Mouse (Mus musculus) cerebellum, adult 8-10 months (tissue): ENCODE results near the gene Morc1.

Experiments
- DNase-seq: peaks from one replicate; pipeline ENCODE4 v3.0.0; 2022

The Morc1 gene

DNA sequence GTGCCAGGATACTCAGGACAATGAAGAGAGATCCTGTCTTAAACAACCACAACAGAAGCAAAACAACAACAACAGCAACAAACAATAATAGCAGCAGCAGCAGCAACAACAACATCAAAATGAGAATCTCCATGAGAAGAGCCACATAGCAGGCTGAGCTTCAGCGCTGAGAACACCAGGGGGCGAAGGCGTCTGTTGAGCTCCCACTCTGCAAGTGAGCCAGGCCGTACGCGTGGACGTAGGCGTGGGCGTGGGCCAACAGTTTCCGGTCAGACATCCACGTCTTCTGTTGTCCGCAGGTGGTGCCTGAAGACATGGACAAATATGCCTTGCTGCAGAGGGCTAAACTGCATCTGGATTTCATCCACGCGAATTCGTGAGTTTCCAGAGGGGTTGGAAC is at the start of gene Morc1:
Morc1 (plus strand) TSS at position 211 of the 400 bp plus-strand sequence.
- DNase-seq: no peak

GRCm38 (mm10) chr16:48383582-48384257 is 47.3 kb upstream of the Morc1 start:
- DNase-seq: no peak

DNA sequence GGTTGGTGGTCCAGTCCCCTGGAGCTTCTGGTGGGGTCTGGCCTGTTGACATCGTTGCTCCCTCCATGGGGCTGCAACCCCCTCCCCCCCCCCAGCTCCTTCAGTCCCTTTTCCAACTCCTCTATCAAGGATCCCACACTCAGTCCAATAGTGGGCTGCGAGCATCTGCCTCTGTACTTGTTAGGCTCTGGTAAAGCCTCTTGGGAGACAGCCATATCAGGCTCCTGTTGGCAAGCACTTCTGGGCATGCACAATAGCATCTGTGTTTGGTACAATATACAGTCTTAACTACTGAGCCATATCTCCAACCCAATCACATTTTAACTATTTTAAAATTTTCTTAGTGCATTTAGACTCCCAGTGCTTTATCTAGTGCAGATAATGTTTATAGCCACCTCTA is 44.1 kb upstream of the Morc1 start:
- DNase-seq: no peak

DNA sequence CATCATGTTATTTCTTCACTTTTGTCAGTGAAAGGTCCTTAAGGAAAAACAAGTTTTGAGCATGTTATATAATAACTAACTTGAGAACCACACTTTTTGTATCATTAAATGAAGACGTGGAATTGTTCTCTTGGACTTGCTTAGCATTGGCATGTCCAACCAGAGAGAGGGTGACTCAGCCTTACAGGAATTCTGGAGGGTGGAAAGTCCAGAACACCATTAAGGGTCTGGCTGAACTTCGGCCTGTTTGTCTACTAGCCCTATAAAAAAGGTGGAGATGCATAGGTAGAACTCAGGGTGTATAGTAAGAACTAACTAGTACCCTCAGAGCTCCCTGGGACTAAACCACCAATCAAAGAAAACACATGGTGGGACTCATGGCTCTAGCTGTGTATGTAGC is 35.8 kb upstream of the Morc1 start:
- DNase-seq: no peak

DNA sequence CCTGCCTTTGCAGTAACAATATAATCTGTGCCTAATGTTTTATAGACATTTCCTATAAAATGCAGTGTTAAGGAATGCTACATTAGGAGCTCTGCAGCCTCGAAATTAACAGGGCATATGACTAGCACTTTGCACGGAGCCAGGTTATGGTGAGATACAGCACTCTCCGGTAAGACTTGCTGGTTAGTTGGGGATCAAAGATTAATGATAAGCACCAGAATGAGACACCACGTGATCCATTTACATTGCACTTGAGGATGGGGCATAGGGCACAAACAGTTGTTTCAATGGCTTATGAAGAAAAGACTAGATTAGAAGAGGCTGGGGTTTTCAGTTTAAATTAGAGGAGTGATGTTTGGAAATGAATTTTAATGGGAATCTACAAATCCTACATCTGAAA is 28.1 kb upstream of the Morc1 start:
- no peak for DNase-seq

- no peak for DNase-seq
Measured at GRCm38 (mm10) chr16:48403423-48403822, 27.6 kb upstream of the Morc1 start.

DNA sequence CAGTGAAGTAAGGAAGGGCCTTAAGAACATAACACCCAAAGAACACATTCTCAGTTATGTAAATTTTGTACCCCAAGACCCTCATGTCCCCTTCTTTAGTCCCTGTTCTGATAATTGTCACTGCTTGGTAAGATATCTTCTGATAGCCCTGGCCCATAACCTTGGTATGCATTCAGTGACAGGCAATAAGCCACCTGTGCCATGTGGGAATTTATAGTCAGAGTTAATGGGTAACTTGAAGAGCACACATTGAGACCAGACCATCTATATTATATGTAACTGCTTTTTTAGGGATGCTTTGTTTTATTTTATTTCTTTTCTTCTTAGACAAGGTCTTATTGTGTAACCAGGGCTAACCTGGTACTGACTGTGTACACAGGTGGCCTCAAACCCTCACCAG is 27.0 kb upstream of the Morc1 start:
- no peak for DNase-seq

DNA sequence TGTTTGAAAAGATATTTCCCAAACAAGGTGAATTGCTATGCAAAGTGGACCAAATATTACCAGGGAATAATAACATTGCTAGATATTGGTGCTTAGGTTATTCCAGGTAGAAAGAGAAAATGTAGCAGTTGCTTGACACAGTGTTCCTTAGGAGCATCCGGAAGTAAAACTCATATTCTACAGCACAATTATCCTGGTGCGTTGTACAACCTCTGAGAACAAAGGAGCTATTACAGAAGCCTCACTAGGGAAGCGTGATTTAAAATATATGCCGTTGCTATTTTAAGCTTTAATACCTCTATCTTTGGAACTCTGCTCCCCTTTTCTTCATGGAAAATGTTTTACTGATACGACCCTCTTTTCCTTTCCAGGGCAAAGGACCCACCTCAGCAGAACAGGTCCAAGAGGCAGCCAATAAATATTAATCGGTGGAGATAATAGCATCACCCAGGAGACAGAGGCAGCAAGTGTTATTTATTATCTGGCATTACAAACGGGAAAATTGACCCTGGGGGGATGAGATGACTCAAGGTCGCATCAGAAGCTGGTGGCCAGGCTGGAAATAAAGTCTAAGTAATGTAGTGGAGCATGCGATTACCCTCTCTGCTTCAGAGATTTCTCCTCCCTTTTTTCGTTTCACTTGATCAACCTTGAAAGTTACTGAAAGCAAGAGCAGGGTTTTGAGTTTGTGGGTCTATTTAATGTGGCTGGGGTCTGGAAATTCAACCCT is 25.2 kb upstream of the Morc1 start:
- no peak for DNase-seq

- DNase-seq: no peak
Measured at GRCm38 (mm10) chr16:48409580-48409979, 21.5 kb upstream of the Morc1 start.

GRCm38 (mm10) chr16:48410125-48410524 is 20.9 kb upstream of the Morc1 start:
- DNase-seq: no peak

DNA sequence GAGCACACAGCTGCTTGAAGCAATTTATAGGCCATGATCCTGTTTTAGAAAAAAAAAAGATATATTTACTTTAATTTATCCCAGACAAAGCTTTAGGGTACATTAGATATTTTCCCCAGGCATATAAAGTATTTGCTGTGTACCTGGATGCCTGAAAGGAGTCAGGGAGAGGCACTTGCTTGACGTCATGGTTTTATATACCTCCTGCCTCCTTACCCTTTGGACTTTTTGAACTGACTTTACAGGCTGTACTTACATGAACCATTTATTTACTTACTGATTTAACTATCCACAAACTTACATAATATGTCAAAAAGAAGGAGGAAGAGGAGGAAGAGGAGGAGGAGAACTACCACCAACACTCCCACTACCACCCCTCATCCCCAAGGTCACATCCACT is 18.8 kb upstream of the Morc1 start, which contains the start of gene Gm5485:
Gm5485 (minus strand) TSS at position 171 of the 400 bp plus-strand sequence.
- DNase-seq: no peak

DNA sequence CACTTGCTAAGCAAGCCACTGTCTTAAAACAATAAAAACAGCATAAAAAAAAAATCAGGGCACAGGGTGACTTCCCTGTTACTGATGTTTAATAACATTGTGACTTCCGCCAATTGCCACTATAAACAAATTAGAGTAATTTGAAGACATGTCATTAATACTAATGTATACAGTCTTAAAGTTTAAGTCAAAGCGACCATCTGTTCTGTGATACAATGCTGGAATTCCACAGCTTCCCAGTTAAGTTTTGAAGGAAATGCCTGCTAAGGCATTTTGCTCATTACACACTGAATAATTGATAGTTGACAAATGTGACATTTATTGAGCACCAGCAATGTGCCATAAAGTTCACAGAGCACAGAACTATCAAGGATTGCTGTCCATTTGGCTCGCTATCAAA is 12.5 kb upstream of the Morc1 start:
- DNase-seq: no peak

GRCm38 (mm10) chr16:48419035-48419434 is 12.0 kb upstream of the Morc1 start:
- DNase-seq: no peak

DNA sequence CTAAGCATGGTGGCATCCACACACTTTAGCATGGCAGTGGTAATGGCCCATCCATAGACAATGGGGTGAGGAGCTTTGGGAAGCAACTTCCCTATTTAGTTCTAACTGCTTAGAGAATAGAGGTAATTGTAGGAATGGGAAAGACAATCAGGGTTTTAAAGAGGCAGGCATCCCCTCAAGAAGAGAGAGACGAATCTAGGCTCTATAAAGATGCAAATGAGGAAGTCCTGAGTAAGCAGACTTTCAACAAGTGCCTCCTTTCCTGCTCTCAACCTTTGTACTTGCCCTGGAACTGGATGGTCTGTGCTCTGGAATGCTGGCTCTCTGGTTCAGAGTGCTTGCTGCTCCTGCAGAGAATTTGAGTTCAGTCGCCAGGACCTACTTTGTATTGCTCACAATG is 8.5 kb upstream of the Morc1 start:
- no peak for DNase-seq

DNA sequence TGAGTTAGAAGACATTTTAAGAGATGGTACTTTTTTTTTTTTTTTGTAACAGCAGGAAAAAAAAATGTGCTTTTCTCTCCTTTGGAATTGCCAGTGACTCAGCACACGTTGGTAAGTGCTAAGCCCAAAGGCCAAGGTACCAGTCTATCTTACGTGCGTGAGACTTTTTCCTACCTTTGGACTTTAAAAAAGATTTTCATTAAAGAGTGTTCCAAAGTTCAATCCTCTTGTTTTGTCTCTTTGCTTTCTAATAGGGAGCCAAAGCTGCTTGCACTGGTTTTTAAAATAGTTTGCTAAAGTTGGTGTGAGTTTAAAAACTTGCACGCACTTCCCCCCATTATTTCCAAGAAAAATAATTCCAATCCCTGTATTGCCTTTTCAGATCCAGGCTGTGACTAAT is 7.0 kb upstream of the Morc1 start:
- no peak for DNase-seq

- no peak for DNase-seq
Measured at GRCm38 (mm10) chr16:48429427-48429826, 1.6 kb upstream of the Morc1 start.

- DNase-seq: no peak
Measured at GRCm38 (mm10) chr16:48435454-48435853, 4.4 kb downstream of the Morc1 start.

DNA sequence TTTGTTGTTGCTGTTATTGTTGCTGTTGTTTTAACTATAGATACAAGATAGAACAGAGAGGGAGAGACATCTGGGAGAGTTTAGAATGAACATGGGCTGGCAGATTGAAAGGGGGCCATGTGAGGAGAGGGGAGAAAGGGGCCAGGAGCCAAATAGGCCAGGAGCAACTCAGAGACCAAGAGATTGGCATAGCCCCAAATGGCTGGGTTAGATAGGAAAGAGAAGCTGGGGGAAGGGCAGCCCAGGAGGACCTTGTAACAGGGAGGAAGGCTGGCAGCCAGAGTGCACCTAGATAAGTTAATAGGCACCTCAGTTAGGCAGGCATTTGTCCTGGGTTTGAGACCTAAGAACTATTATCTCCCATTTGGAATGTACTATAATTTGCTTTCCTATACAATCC is 6.4 kb downstream of the Morc1 start:
- DNase-seq: no peak

- no peak for DNase-seq
Measured at GRCm38 (mm10) chr16:48444589-48444988, 13.6 kb downstream of the Morc1 start.

GRCm38 (mm10) chr16:48446161-48446925 is 15.3 kb downstream of the Morc1 start:
- no peak for DNase-seq

DNA sequence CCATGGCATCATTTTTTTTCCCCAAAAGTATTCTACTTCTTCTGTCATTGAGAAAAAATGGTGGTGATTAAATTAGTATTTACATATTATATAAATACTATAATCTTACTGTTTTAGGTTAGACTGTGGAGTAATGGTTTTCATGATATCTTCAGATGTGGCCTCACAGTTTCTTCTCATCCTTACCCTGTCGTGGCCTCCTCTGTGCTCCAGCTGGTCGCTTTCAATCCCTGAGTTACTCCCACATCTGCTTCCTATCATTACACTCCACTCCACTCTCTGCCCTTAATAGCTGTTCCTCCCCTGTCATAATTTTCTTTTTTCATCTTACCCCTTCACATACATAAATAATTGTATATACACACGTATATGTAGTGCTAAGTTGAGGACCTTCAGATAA is 22.2 kb downstream of the Morc1 start:
- no peak for DNase-seq

DNA sequence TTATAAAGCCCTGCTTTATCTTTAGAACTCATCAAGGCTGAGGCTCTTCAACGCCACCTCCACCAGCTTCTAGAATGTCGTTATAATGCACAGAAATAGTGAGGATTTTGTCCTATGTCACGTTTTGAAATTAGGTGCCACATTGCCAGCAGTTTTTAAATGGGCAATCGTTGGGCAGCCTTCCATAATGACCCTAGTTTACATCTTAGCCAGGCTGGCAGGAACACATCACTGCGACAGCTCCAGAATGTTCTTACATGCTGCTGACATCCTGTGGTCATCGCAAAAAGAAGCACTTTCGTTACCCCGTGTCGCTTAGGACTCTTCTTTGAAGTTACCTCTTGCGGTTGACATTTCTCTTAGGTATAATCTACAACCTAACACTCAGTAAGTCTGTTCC is 42.4 kb downstream of the Morc1 start:
- no peak for DNase-seq

DNA sequence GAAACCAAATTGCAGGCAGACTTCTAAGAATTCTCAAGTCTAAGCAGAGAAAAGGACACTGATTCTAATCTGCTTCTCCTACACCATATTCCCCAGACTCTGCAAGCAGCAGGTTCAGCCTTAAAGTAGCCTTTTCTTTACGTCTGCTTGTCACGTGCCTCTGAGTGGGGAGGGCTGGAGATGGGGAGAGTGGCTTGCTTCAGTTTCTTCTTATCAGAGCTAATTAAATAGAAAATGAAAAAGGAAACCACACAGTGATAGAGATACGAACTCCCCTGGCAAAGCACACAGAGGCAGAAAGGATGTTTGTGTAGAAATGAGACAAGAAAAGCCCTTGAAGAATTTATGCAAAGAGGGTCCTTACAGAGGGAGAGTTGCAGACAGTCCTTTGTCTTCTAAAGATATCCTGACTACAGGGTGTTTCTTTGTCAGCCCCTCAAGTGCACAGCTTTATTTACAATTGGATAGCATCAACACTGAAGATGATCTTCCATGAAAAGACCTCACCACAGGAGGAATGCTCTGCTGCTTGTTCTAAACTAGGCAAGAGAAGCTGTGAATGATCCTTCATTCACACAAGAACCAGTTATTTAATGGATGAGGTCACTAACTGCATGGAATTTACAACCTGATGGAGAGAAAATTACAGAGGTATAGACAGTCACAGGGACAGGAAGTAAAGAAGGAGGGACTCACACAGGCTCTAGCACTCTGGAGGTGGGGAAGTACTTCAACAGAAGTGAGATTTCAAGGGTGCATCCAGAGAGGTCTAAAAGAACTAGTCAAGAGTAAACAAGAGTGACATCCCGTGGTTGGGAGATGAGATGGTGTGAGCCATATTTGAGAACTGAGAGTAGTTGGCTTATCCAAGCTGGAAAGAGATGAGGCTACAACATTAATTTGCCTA is 44.1 kb downstream of the Morc1 start:
- DNase-seq: no peak
